10 mouse cellular contexts compared by ENCODE assay signal in the genomic region with DNA sequence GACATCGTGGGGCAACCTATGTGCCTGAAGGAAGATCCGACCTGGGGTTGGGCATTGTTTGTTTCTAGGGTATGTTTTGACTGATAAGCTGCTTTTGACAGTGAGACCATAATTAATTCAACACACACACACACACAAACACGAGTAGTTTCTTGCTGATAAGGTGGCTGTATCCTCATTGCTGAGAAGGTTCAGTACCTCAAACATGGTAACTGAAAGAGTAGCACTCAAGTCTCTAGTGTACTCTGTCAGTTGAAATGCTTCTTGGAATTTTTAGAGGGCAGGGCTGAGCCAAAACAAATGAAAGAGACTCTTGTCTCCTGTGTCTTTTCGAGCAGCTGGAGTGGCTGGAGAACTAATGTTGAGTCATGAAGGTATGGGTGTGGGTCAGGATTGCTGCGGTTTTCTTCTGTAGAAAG. TPM values are rescaled to one million over a fixed set of nuclear protein-coding genes. Genes with fewer than 3 reads are reported as not detected.
DNase-seq lines count a peak whose midpoint lies in the region; ATAC-seq and TF ChIP-seq lines count a peak whose summit lies in the region.
"Had no signal": no experiment of that assay in that cellular context is flagged by ENCODE, and none has a peak within 500 bp of the region (broad histone marks: within the 10 kb centered on the region; RNA-seq: fewer than 3 reads in every experiment).

No protein-coding gene starts in this region.

- H3K27me3 ChIP-seq in heart, embryonic 15.5 days = no peaks in the 10 kb centered on the region
- H3K27me3 ChIP-seq in G1E (ENCODE audit: insufficient read depth, low read length) = no peaks in the 10 kb centered on the region
- H3K27me3 ChIP-seq in liver, embryonic 12.5 days (replicated peaks) = no peaks in the 10 kb centered on the region

- no peak for ATAC-seq in heart, embryonic 15.5 days (replicated peaks; ENCODE audit: insufficient number of reproducible peaks, insufficient read depth, low FRiP score, low read depth)
- peak; percentile 55 for ATAC-seq in G1E (ENCODE audit: extremely low read depth, insufficient number of reproducible peaks, low FRiP score, poor library complexity, severe bottlenecking)
- ATAC-seq in liver, embryonic 12.5 days = peak; percentile 71

- TF ChIP-seq CTCF in G1E (IDR thresholded peaks at IDR 0.05; ENCODE audit: low read depth, low read length) = no peak

- H3K4me3 ChIP-seq in heart, embryonic 15.5 days = no peak overlapping the region
- H3K4me3 ChIP-seq in G1E (ENCODE audit: low read depth, low read length) (no peak overlapping the region; the same call in 1 of the 2 replicates), macrophage (ENCODE audit: inconsistent target) (no peak overlapping the region)
- no peak overlapping the region for H3K4me3 ChIP-seq in liver, embryonic 12.5 days
- H3K4me3 ChIP-seq: erythroblast, embryonic 14.5 days had no signal

- no peaks in the 10 kb centered on the region for H3K9me3 ChIP-seq in heart, embryonic 15.5 days (replicated peaks)
- no peaks in the 10 kb centered on the region for H3K9me3 ChIP-seq in G1E (replicated peaks)
- no peaks in the 10 kb centered on the region for H3K9me3 ChIP-seq in liver, embryonic 12.5 days (replicated peaks)

- 47% methylated on average over 5 of the region's 5 CpGs for WGBS in heart, embryonic 15.5 days
- 21% methylated on average over 5 of the region's 5 CpGs for WGBS in liver, embryonic 12.5 days (ENCODE audit: insufficient replicate concordance)
- 48% methylated on average over 5 of the region's 5 CpGs for WGBS in macrophage (ENCODE audit: missing documents)

- peaks cover 90% of the 10 kb centered on the region for H3K79me2 ChIP-seq in macrophage (ENCODE audit: inconsistent target)

- H3K4me2 ChIP-seq in heart, embryonic 15.5 days = no peak overlapping the region
- peak overlapping the region; percentile 37 for H3K4me2 ChIP-seq in liver, embryonic 12.5 days

- no peak for DNase-seq in heart, postnatal 14 days
- DNase-seq in G1E (ENCODE audit: low spot score) = peak; percentile 15
- no peak for DNase-seq in T-cell, adult 2 months (ENCODE audit: low spot score)
- DNase-seq in urinary bladder, postnatal 4 days (ENCODE audit: low spot score in 2 of 2) = no peak
- DNase-seq: kidney, postnatal 14 days; right cerebral cortex, adult 18-20 months had no signal

- no peaks in the 10 kb centered on the region for H3K36me3 ChIP-seq in heart, embryonic 15.5 days
- peaks cover 12% of the 10 kb centered on the region for H3K36me3 ChIP-seq in G1E (replicated peaks)
- H3K36me3 ChIP-seq in liver, embryonic 12.5 days = no peaks in the 10 kb centered on the region
- H3K36me3 ChIP-seq in macrophage (ENCODE audit: inconsistent target) = no peaks in the 10 kb centered on the region

- peaks cover 41% of the 10 kb centered on the region for H3K4me1 ChIP-seq in heart, embryonic 15.5 days (replicated peaks)
- H3K4me1 ChIP-seq in G1E (ENCODE audit: insufficient read depth, low read depth, low read length) = peaks cover 66% of the 10 kb centered on the region
- peaks cover 59% of the 10 kb centered on the region for H3K4me1 ChIP-seq in liver, embryonic 12.5 days

- H3K9ac ChIP-seq in heart, embryonic 15.5 days = no peak overlapping the region
- no peak overlapping the region; the same call in 1 of the 2 replicates for H3K9ac ChIP-seq in liver, embryonic 12.5 days

- peak overlapping the region; percentile 71 for H3K27ac ChIP-seq in heart, embryonic 15.5 days
- H3K27ac ChIP-seq in liver, embryonic 12.5 days = peak overlapping the region; percentile 72
- H3K27ac ChIP-seq in macrophage = peak overlapping the region; percentile 40

- intact Hi-C loops in heart, postnatal 14 days (cut with DNase I) = loop anchor here (2.0 to 5.0 kb wide), 3 partner anchors 37 to 109 kb away; partner anchors contain the start of gene Msn

RNA-seq across cellular contexts. Expression of gene Msn, which starts 38.4 kb away (rescaled TPM):
- polyA plus RNA-seq in heart, embryonic 15.5 days (2015; fragmentation: Nextera tagmentation; extraction: Ambion mirVana) = 172 and 194 TPM in 2 replicates
- 100 to 1,000 TPM; 146 to 163 TPM for total RNA-seq in heart, postnatal 14 days (2021)
- total RNA-seq in G1E (2014; fragmentation: Nextera tagmentation) (395 and 485 TPM in 2 replicates), G1E (2017) (156 and 234 TPM in 2 replicates)
- polyA plus RNA-seq in G1E (2012) (40.7 and 70.6 TPM in 2 replicates), macrophage (2018) (338 to 532 TPM (median 499 TPM) in 3 replicates)
- 76.7 and 79.1 TPM in 2 replicates for polyA plus RNA-seq in liver, embryonic 12.5 days (2016; fragmentation: Nextera tagmentation; extraction: Ambion mirVana)
- 1,000 to 10,000 TPM in 2 of 26 experiments, 100 to 1,000 TPM in 24; 166 to 1,263 (median 461) TPM for total RNA-seq in macrophage (2018; cell fraction: chromatin; rRNA removed)
- 100 to 1,000 TPM; 404 to 776 (median 572) TPM for total RNA-seq in macrophage (2018; cell fraction: cytosol; rRNA removed)
- 1,000 to 10,000 TPM in 3 of 26 experiments, 100 to 1,000 TPM in 23; 289 to 1,349 (median 715) TPM for total RNA-seq in macrophage (2018; cell fraction: nucleus; rRNA removed)
